20 mouse cellular contexts compared by ENCODE assay signal in genomic region chr4:134002903-134003302, GRCm38 (mm10). TPM values are rescaled to one million over a fixed set of nuclear protein-coding genes. Genes with fewer than 3 reads are reported as not detected.
"Had no signal": no experiment of that assay in that cellular context is flagged by ENCODE, and none has a peak within 500 bp of the region (broad histone marks: within the 10 kb centered on the region; RNA-seq: fewer than 3 reads in every experiment).

No protein-coding gene starts in this region.

- H3K9ac ChIP-seq: limb, embryonic 12.5 days; liver, embryonic 13.5 days; liver, postnatal 0 days; lung, embryonic 15.5 days had no signal

- ATAC-seq: liver, postnatal 0 days had no signal

- H3K36me3 ChIP-seq: limb, embryonic 12.5 days; lung, embryonic 15.5 days had no signal

- H3K27me3 ChIP-seq: limb, embryonic 12.5 days; liver, embryonic 13.5 days; lung, embryonic 15.5 days had no signal

- H3K4me3 ChIP-seq: limb, embryonic 12.5 days; liver, embryonic 13.5 days; lung, embryonic 15.5 days; megakaryocyte, embryonic 14.5 days had no signal

- H3K27ac ChIP-seq: kidney, postnatal 0 days; limb, embryonic 12.5 days; liver, embryonic 13.5 days; lung, embryonic 15.5 days; macrophage had no signal

- H3K4me2 ChIP-seq: limb, embryonic 12.5 days; liver, embryonic 13.5 days; lung, embryonic 15.5 days had no signal

- DNase-seq: kidney, adult 9 months; kidney, postnatal 36 days; layer of hippocampus, adult 9-11 months; layer of hippocampus, postnatal 36 days; liver; liver, embryonic 13.5 days; liver, postnatal 0 days; lung, postnatal 14 days; right cerebral cortex, adult 18-20 months; right cerebral cortex, postnatal 25 days; thymus, postnatal 36 days had no signal

- H3K9me3 ChIP-seq: limb, embryonic 12.5 days; liver, embryonic 13.5 days; lung, embryonic 15.5 days; megakaryocyte, embryonic 14.5 days had no signal

RNA-seq across cellular contexts. Expression of gene Lin28a, which starts 15.7 kb away (rescaled TPM):
- polyA plus RNA-seq: kidney, postnatal 0 days; macrophage; small intestine, adult 2 months had no signal

RNA-seq across cellular contexts. Expression of gene Zfp683, which starts 50.7 kb away (rescaled TPM):
- polyA plus RNA-seq: kidney, postnatal 0 days; limb, embryonic 12.5 days; liver, embryonic 13.5 days; liver, postnatal 0 days; lung, embryonic 15.5 days; macrophage; midbrain, postnatal 0 days; neural tube, embryonic 14.5 days; stomach, embryonic 16.5 days had no signal

RNA-seq across cellular contexts. Expression of gene Crybg2, which starts 57.7 kb away (rescaled TPM):
- polyA plus RNA-seq: macrophage had no signal
